Mouse (Mus musculus) gonadal fat pad, adult 2 months (tissue): ENCODE measurements around the gene H2-Q7. TPM values are rescaled to one million over a fixed set of nuclear protein-coding genes. Genes with fewer than 3 reads are reported as not detected.

Source experiments
- polyA plus RNA-seq: library from polyadenylated mRNA; depleted of rRNA; stranded (reverse); fragments of >200 nt; gene quantifications from 2 replicates; pipeline ENCODE4 v1.2.3, GENCODE M21; 2012; rRNA removed

H2-Q7 gene
- polyA plus RNA-seq, 1 experiment = 40.0 TPM

Other genes with a start within 250 kb of the H2-Q7 start
- 2.7 and 3.2 TPM in 2 replicates for gene Ltb, start 244.7 kb upstream of the H2-Q7 start, polyA plus RNA-seq
- 0.82 and 1.3 TPM in 2 replicates for gene Tnf, start 237.1 kb upstream of the H2-Q7 start, polyA plus RNA-seq
- gene Lta, start 233.8 kb upstream of the H2-Q7 start, polyA plus RNA-seq = 0.28 TPM in 2 replicates
- 1.2 and 3.1 TPM in 2 replicates for gene Gm16181, start 218.3 kb upstream of the H2-Q7 start, polyA plus RNA-seq
- gene Atp6v1g2, start 205.5 kb upstream of the H2-Q7 start, polyA plus RNA-seq = 20.9 and 22.5 TPM in 2 replicates
- 15.7 and 19.9 TPM in 2 replicates for gene Nfkbil1, start 203.4 kb upstream of the H2-Q7 start, polyA plus RNA-seq
- 310 and 321 TPM in 2 replicates for gene Ddx39b, start 197.4 kb upstream of the H2-Q7 start, polyA plus RNA-seq
- gene H2-D1, start 176.4 kb upstream of the H2-Q7 start, polyA plus RNA-seq = 753 and 887 TPM in 2 replicates
- gene H2-Q1, start 118.8 kb upstream of the H2-Q7 start, polyA plus RNA-seq = 0.04 and 0.05 TPM in 2 replicates
- gene H2-Q2, start 96.9 kb upstream of the H2-Q7 start, polyA plus RNA-seq = 2.1 and 2.3 TPM in 2 replicates
- gene H2-Q4, start 59.5 kb upstream of the H2-Q7 start, polyA plus RNA-seq = 40.4 and 55.1 TPM in 2 replicates
- 18.6 and 33.9 TPM in 2 replicates for gene H2-Q6, start 14.3 kb upstream of the H2-Q7 start, polyA plus RNA-seq
- gene H2-Q10, start 30.9 kb downstream of the H2-Q7 start, polyA plus RNA-seq = 9.1 and 10.8 TPM in 2 replicates
- 0.11 TPM in 1 of 2 replicates, not detected in the other for gene Pou5f1, start 66.9 kb downstream of the H2-Q7 start, polyA plus RNA-seq
- gene Tcf19, start 77.7 kb downstream of the H2-Q7 start, polyA plus RNA-seq = 5.5 and 7.4 TPM in 2 replicates
- gene Cchcr1, start 77.9 kb downstream of the H2-Q7 start, polyA plus RNA-seq = 6.2 and 6.8 TPM in 2 replicates
- gene Psors1c2, start 94.0 kb downstream of the H2-Q7 start, polyA plus RNA-seq = 0.15 TPM in 1 of 2 replicates, not detected in the other
- gene Cdsn, start 113.0 kb downstream of the H2-Q7 start, polyA plus RNA-seq = 37.0 and 43.5 TPM in 2 replicates
- 1.3 and 7.4 TPM in 2 replicates for gene 2300002M23Rik, start 128.3 kb downstream of the H2-Q7 start, polyA plus RNA-seq
- 0.89 and 1.1 TPM in 2 replicates for gene Sfta2, start 162.4 kb downstream of the H2-Q7 start, polyA plus RNA-seq
- gene Gm9573, start 187.5 kb downstream of the H2-Q7 start, polyA plus RNA-seq = 0.76 and 6.3 TPM in 2 replicates
- not detected in 2 replicates for gene Mucl3, start 204.5 kb downstream of the H2-Q7 start, polyA plus RNA-seq
- gene Vars2, start 228.4 kb downstream of the H2-Q7 start, polyA plus RNA-seq = 16.6 and 21.5 TPM in 2 replicates
- gene Gtf2h4, start 234.6 kb downstream of the H2-Q7 start, polyA plus RNA-seq = 20.0 and 24.3 TPM in 2 replicates